Mouse (Mus musculus) G1E (cell line): ENCODE measurements around the gene Vcl. TPM values are rescaled to one million over a fixed set of nuclear protein-coding genes. Genes with fewer than 3 reads are reported as not detected.

Source experiments
- ATAC-seq: 2 replicates; pipeline ENCODE4 v1.8.0; 2016; ENCODE audit warnings: mild to moderate bottlenecking; ENCODE audit not compliant: insufficient number of reproducible peaks, poor library complexity, low FRiP score, severe bottlenecking; ENCODE audit errors: extremely low read depth
- DNase-seq: peaks from one replicate; pipeline ENCODE4 v3.0.0; 2012; ENCODE audit warnings: low spot score
- H3K27me3 ChIP-seq: 2 replicates; pipeline ENCODE4 v1.6.1; 2012; ENCODE audit warnings: mild to moderate bottlenecking, low read length, inconsistent platforms; ENCODE audit not compliant: insufficient read depth
- H3K36me3 ChIP-seq: replicated peaks from 2 replicates; pipeline ENCODE3; 2012; ENCODE audit warnings: mild to moderate bottlenecking, inconsistent platforms
- H3K4me1 ChIP-seq: 2 replicates; pipeline ENCODE4 v1.6.1; 2012; ENCODE audit warnings: low read depth, low read length, inconsistent platforms, mixed read lengths; ENCODE audit not compliant: insufficient read depth
- H3K4me3 ChIP-seq: 2 replicates; pipeline ENCODE4 v1.5.1; 2012; ENCODE audit warnings: low read depth, mild to moderate bottlenecking, inconsistent platforms, low read length, moderate library complexity, mixed read lengths
- H3K9me3 ChIP-seq: replicated peaks from 2 replicates; pipeline ENCODE4 v1.6.1; 2012; ENCODE audit warnings: inconsistent platforms
- CTCF ChIP-seq: IDR thresholded peaks from 2 replicates; pipeline ENCODE4 v1.5.1; 2012; ENCODE audit warnings: low read depth, low read length, inconsistent platforms, mixed read lengths
- GATA1 ChIP-seq: IDR thresholded peaks from 2 replicates; pipeline ENCODE4 v1.6.1; 2012; ENCODE audit warnings: borderline replicate concordance, low read length, inconsistent platforms, mixed read lengths
- GATA2 ChIP-seq: IDR thresholded peaks from 2 replicates; pipeline ENCODE4 v1.6.1; 2012; ENCODE audit warnings: low read depth, low read length, inconsistent platforms, borderline replicate concordance
- POLR2AphosphoS5 ChIP-seq: IDR thresholded peaks from 2 replicates; pipeline ENCODE4 v1.6.1; 2012; ENCODE audit warnings: low read depth, low read length, inconsistent platforms; ENCODE audit not compliant: insufficient replicate concordance
- TAL1 ChIP-seq: conservative IDR thresholded peaks from 2 replicates; pipeline ENCODE4 v1.6.1; 2012; ENCODE audit warnings: low read depth, low read length, inconsistent platforms, mixed read lengths
- polyA plus RNA-seq: library from polyadenylated mRNA; stranded (reverse); fragments of >175 nt; gene quantifications from 2 replicates; pipeline ENCODE4 v1.2.3, GENCODE M21; 2012
- total RNA-seq, 2 experiments: library from RNA; stranded (forward) in 1 of 2; stranded (reverse) in 1 of 2; fragments of 200-1000 nt in 1 of 2; fragments of >200 nt in 1 of 2; fragmentation: Nextera tagmentation in 1 of 2; gene quantifications; 2 replicates each; pipeline ENCODE4 v1.2.3; 2014 to 2017

The Vcl gene
- total RNA-seq (2014; fragmentation: Nextera tagmentation): 124 and 125 TPM in 2 replicates
- total RNA-seq (2017): 34.6 and 36.9 TPM in 2 replicates
- polyA plus RNA-seq: 14.3 and 47.3 TPM in 2 replicates

DNA sequence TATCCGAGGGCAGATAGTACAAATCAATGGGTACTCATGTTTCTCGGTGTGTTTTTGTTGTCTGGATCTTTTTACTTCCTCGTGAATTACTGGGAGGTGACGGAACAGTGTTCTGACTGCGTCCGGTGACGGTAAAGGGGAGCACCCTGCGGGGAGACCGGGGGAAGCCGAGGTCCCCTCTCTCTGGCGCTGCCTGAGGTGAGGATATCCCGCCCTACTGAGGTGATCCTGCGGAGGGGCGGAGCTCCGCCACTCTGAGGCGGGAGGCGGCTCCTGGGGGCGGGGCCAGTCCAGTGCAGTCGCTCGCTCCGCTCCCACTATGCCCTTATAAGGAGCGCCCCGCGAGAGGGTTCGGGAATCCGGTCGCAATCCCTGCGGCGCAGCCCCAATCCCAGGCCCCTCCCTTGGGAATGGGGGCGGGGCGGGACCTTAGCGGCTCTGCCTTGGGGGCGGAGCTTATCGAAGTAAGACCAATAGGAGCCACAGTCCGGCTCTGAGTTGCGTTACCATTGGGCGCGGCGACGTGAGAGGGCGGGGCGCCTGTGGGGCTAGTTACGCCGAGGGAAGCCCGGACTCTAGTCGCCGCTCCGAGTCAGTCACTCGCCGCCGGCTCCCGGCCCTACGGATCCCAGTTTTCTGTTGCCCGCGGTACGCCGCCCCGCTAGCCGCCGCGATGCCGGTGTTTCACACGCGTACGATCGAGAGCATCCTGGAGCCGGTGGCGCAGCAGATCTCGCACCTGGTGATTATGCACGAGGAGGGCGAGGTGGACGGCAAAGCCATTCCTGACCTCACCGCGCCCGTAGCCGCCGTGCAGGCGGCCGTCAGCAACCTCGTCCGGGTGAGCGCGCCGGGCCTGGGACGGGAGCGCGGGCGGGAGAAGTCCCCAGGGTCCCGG, at the start of gene Vcl:
Gene Vcl (plus strand): TSS at position 551 of the 898 bp plus-strand sequence.
- 0 out of 2 replicates have a peak, but pooled peaks cover 2% of the 10 kb centered on the region for H3K9me3 ChIP-seq
- no peaks in the 10 kb centered on the region for H3K36me3 ChIP-seq
- ATAC-seq (peak; percentile 85), DNase-seq (peak; percentile 96)
- peaks cover 59% of the 10 kb centered on the region for H3K4me1 ChIP-seq
- peak within 1 kb of the TSS; percentile 95 for H3K4me3 ChIP-seq
- H3K27me3 ChIP-seq: no peaks in the 10 kb centered on the region
- TF ChIP-seq TAL1 (no peak), POLR2AphosphoS5 (no peak), GATA2 (no peak)

- ATAC-seq (no peak), DNase-seq (no peak)
- peaks cover 45% of the 10 kb centered on the region for H3K4me1 ChIP-seq
- H3K36me3 ChIP-seq: no peaks in the 10 kb centered on the region
- no peaks in the 10 kb centered on the region for H3K9me3 ChIP-seq
- TF ChIP-seq GATA1 (no peak), CTCF (no peak), POLR2AphosphoS5 (no peak), GATA2 (no peak), TAL1 (no peak)
- H3K4me3 ChIP-seq: peak overlapping the region; percentile 66; the same call in 1 of the 2 replicates
- no peaks in the 10 kb centered on the region for H3K27me3 ChIP-seq
Observed at GRCm38 (mm10) chr14:20884691-20885090, 44.5 kb upstream of the Vcl start.

DNA sequence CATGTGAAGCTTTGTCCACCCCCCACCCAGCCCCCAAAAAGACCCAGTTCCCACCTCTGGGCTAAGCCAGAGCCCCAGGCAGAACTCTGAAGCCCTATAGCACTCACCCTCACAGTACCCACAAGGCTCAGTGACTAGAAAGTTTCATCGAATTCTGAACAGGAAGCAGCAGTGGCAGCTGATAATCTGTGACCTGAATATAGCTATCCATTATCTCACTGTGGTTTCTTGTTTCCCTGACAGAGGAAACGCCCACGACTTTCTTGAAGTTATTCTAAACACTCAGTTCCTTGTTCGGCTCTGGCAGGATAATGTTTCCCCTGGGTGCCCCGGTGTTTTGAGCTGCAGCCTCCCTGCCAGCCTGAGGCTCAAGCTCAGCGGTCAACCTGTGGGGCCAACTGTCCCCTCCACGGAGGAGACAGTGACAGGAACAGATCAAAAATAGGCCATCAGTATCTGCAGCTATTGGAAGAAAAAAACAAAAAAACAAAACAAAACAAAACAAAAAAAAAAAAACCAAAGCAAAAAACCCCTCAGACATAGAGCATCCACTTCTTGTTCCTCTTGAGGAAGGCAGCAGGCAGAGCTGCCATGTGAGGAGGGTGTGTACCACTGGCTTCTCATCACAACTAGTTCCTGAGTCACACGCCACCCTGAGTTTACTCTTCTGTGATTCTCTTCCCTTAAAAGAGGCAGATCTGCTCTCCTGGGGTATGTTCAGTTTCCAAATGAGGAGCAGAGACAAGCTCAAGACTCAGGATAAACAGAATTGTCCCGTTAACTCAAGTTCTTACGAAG, 43.9 kb upstream of the Vcl start:
- ATAC-seq (peak; percentile 94), DNase-seq (peak; percentile 61)
- H3K36me3 ChIP-seq: no peaks in the 10 kb centered on the region
- H3K4me3 ChIP-seq: peak overlapping the region; percentile 66; the same call in 1 of the 2 replicates
- TF ChIP-seq CTCF: no peak
- TF ChIP-seq POLR2AphosphoS5: no peak
- peak; percentile 41 for TF ChIP-seq TAL1
- H3K9me3 ChIP-seq: no peaks in the 10 kb centered on the region
- H3K4me1 ChIP-seq: peaks cover 45% of the 10 kb centered on the region
- H3K27me3 ChIP-seq: no peaks in the 10 kb centered on the region

DNA sequence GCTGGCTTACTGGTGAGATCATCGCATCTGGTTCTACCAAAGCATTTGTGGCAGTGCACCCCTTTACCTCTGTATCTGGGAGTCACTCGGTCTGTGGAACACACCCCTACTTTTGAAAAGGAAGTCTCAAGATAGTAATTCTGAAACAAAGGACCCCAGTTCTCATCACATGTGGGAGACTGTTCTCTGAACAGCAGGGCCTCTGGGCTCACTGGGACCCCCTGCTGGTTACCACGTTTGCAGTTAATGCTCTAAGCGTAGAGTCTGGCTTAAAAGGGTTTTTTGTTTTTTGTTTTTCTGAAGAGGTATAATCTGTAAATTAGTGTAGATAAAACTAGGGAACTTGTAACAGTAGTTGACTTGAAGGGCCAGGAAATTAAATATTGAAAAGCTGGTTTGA, 42.9 kb upstream of the Vcl start:
- TF ChIP-seq GATA1 (no peak), GATA2 (no peak), TAL1 (no peak), CTCF (no peak), POLR2AphosphoS5 (no peak)
- peak; percentile 19 for DNase-seq
- H3K4me3 ChIP-seq: no peak overlapping the region; the same call in 1 of the 2 replicates
- ATAC-seq: no peak
- H3K27me3 ChIP-seq: no peaks in the 10 kb centered on the region
- H3K4me1 ChIP-seq: peaks cover 41% of the 10 kb centered on the region
- H3K9me3 ChIP-seq: no peaks in the 10 kb centered on the region
- no peaks in the 10 kb centered on the region for H3K36me3 ChIP-seq

- Histone ChIP-seq H3K9me3 (no peaks in the 10 kb centered on the region), H3K36me3 (no peaks in the 10 kb centered on the region), H3K27me3 (peaks cover 10% of the 10 kb centered on the region), H3K4me1 (peaks cover 41% of the 10 kb centered on the region), H3K4me3 (no peak overlapping the region)
- no peak for DNase-seq
- TF ChIP-seq GATA1: no peak
- no peak for TF ChIP-seq TAL1
- TF ChIP-seq GATA2: no peak
- TF ChIP-seq POLR2AphosphoS5: no peak
- no peak for TF ChIP-seq CTCF
- no peak for ATAC-seq
Observed at GRCm38 (mm10) chr14:20887541-20888085, 41.6 kb upstream of the Vcl start.
